Mouse (Mus musculus) gastrocnemius, postnatal 25 days (tissue): ENCODE measurements around the gene Kansl2. TPM values are rescaled to one million over a fixed set of nuclear protein-coding genes. Genes with fewer than 3 reads are reported as not detected.

Experiments used
- DNase-seq: peaks from one replicate; pipeline ENCODE4 v3.0.0; 2022
- microRNA-seq, 2 experiments: library from miRNA; unstranded; fragments of <30 nt; microRNA quantifications; one replicate each; pipeline ENCODE4 v1.2.0; 2021; ENCODE audit warnings: borderline replicate concordance in 2 of 2
- total RNA-seq, 2 experiments: library from RNA; stranded (reverse); gene quantifications; 1 replicate in 1 of 2; 2 replicates in 1 of 2; pipeline ENCODE4 v1.2.3; 2021

Gene Kansl2
- total RNA-seq, 2 experiments from 2014 or later = 55.8 to 57.9 TPM

DNA sequence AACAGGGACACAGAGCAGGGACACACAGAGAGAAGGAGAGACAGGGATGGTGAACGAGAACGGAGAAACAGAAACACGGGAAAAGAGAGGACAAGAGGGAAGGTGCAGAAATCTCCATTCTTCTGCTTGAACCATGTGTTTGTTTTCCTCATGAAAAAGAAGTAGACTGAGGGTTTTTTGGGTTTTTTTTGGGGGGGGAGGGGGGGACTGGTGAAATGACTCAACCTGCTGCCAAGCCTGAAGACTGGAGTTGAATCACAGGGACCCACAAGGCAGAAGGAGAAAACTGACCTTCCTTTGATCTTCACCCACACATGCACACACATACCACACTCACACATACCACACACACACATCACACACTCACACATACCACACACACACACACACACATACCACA, 30.7 kb downstream of the Kansl2 start:
- no peak for DNase-seq

DNA sequence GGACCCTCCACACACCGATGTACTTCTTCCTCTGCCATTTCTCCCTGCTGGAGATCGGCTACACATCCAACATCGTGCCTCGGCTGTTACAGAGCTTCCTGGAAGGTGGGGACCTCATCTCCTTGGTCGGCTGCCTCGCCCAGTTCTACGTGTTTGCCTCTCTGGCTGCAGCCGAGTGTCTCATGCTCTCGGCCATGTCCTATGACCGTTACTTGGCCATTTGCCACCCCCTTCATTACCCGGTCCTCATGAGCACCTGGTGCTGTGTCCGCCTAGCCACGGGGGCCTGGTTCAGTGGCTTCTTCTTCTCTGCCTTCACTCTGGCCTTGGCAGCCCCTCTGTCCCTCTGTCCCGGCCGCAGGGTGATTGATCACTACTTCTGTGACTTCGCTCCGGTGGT, 36.4 kb downstream of the Kansl2 start:
- DNase-seq = no peak

DNA sequence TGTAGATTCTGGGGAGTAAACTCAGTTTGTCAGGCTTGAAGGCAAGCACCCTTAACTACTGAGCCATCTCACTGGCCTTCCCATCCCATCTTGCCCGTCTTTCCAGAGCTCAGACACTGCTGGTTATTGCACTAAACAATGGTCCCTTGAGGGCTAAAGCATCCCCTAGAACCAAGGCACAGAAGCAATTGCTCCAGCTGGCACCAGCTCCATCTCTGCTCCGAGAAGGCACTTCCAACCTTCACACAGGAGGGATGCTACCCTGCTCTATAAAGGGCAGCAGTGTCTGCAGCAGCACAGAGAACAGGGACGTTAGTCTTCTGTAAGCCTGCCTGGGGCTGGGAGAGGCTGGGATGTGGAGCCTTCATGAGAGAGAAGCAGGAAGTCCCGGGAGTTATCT, 42.0 kb downstream of the Kansl2 start, which contains the start of gene Olfr279:
Gene Olfr279, plus strand, starts transcription at position 301 of the 400 bp plus-strand sequence.
- DNase-seq = no peak

DNA sequence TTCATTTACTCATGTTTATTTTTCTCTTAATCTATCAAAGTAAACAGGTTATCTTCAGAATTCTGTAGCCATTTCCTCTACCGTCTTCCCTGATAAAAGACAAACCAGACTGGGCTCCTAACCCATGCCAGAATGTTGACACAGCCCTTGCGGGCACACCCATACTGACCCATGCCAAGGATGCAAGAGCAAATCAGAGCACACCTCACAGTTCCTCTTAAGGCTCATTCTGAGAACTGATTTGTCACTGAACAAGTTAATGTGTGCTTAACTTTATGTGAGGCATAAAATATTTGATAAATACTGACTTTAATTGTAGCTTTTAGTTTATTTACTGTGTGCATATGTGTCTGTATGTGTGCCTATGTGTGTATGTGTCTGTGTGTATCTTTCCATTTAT, 42.7 kb downstream of the Kansl2 start:
- DNase-seq = no peak

DNA sequence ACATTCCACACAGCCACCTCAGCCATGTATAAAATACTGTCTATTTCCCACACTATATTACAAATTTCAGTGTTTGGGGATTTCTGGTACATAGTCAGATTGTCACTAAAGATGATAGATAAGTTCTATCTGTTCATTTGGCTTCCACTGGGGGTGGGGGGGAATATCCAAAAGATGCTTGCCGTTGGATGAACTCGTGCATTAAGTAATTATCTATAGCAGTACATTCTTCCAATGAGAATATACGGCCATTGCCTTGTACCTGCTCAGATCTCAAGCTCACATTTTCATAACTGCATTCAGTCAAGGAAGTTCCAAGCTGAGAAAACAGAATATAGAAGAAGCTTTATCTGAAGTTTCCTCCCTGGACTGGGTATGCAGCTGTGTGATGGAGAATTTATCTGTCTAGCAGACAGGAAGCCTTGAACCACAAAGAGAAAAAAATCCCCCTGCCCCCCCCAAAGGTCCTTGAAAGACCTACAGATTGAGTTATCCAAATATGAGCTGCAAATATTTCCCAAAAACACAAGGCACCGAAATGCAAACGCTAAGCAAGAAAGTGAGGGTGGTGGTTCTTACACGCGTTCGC, 47.5 kb downstream of the Kansl2 start:
- no peak for DNase-seq

DNA sequence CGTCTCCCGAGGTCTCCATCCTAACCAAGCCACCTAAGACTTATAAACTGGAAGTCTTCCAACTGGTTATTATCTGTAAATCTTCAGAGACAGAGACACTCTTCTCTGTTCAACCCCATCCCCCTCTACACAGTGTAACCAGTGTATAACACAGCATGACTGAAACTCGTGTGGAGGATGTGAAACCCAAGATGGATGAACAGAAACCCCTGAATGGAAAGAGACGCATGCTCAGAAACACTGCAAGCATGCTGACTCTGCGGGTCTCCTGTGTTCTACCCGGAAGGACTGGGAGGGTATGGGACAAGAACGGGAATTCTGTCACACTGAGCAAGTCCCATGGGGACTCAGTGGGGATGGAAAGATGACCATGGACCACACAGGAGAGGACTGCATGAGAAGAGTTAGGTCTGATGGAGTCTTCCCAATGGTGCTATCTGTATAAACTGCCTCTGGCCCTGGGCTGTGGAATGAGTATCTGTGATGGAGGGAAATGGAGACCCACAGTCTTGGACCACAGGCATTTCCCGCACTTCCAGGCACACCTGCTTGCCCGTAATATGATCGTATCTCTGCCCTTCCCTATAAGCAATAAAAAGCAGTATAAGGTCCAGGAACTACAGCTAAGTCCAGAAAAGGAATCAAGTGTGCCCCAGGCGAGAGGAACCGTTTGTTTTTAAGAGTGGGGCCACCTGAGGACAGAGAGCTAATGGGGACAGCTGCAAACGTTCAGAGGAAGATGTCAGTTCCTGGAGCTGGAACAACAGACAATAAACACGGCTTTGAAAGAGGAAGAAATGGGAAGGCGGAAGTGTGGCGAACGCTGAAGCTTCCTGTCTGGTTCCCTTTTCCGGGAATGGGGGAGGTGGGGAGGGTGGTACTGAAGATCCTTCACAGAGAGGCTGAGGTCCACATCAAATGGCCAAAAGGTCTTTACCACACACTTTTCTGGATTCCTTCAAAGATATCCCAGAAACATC, 49.9 kb downstream of the Kansl2 start:
- peak; percentile 62 for DNase-seq

DNA sequence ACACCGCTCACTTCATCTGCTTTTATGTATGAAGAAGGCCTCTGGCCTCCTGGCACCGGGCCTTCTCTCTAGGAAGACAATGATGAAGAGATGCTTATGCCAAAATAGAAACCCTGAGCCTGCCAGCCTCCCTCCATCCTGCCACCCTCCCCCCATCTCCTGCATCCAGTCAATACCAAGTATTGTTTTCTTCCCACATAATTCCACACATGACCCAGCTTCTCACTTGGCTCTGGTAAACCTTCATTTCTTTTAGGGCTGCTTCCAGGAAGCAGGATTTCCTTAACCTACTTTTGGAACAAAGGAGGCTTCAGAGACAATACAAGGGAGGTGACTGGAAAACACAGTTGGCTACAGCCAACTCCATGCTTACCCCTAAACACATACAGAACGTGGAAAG, 51.4 kb downstream of the Kansl2 start, which contains the start of gene Lalba:
Gene Lalba, minus strand, starts transcription at position 21 of the 400 bp plus-strand sequence.
- no peak for DNase-seq

DNA sequence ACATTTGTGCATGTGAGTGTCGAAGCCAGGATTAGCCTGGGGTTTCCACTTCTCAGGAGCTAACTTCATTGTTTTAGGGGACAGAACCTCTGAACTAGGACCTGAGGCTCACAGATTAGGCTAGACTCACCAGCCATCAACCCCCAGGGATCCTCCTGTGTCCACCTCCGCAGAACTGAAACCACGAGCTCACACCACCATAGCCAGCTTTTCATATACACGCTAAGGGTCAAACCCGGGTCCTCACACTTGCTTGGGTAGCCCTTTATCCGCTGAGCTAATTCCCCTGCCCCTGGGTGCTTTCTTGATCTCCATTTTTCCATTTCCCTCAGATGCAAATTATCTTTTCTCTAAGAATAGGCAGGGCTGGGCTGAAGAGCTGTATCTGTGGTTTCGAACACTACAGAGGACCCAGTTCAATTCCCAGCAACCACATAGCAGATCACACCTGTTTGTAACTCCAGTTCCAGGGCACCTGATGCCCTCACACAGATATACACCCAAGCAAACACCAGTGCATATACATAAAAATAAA, 54.4 kb downstream of the Kansl2 start:
- no peak for DNase-seq

DNA sequence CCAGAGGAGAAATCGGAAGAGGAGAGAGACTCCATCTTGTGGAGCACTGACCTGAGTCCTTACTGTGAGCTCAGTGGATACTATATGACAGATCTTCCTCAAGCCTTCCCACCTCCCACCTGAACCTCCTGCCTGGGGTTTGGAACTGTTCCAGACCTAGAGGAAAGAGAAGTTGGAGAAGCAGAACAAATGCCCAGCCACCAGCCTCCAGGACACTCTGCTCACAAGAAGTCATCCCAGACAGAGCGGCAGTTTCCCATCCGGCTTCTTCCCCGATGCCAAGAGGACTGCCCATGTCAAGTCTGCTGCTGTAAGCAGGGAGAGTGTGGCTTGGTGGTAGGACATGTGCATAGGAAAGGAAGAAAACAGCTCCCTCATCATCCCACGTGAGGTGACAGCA, 57.8 kb downstream of the Kansl2 start:
- DNase-seq = no peak

DNA sequence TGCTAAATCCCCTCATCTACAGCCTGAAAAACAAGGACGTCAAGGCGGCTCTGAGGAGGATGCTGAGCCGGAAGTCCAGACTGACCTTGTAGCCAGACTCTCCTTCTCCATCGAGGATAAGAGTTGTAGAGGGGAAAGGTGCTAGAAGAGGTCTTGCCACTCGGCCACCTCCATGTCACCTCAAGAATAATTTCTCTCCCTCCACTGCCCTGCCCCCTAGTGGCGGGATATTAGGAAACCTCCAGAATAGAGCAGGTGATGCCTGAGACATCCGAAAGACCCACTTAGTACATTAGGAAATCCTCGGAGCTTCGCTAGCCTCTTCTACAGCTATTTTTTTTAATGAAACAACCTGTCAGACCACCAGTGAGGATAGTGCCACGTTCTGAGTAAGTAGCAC, 58.7 kb downstream of the Kansl2 start:
- DNase-seq = peak; percentile 14

DNA sequence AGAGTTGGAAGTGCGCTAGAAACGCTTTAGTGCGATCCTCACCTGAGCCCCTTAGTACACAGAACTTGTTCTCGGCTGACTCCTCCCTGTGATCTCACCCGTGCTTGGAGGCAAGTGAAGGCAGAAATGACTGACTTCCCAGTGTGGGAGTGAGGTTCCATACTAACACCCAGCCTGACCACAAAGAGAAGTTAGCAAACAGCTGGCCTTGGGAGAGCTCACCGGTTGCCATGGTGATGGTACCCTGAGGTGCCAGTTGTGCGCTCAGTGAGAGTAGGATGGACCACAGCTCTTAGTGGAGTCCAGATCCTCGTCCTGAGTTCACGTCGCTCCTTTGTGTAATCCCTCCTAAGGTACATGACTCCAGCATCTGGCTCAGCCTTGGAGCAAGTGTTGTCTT, 59.1 kb downstream of the Kansl2 start:
- DNase-seq = no peak

DNA sequence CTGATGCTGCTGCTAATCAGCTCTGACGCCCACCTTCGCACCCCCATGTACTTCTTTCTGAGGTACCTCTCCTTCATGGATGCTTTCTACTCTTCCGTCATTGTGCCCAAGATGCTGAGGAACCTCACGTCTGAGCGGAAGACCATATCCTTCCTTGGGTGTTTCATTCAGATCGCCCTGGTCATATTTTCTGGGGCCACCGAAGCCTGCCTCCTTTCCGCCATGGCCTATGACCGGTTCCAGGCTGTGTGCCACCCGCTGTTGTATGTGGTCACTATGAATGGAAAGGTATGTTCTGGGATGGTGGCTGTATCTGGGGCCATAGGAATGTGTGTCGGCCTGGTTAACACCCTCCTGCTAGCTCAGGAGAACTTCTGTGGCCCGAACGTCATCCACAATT, 62.5 kb downstream of the Kansl2 start:
- DNase-seq = no peak

DNA sequence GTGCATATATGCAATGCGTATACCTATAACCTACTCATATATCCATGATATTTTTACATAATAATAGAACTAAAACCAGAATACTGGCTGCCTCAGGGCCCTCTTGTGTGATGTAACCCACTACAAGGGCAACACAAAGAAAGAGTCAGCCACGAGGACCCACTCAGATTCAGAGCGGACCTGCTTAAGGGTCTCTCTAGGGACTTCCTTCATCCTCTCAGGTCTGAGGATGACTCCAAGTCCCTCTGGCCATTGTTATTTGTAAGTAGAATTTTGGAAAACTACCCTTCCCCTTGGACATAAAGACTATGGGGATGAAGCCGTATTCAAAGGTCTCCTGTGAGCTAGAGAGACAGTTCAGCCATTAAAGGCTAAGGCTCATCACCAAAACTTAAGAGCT, 64.5 kb downstream of the Kansl2 start, which contains the start of gene OR5BS1P:
Gene OR5BS1P, plus strand, starts transcription at position 301 of the 400 bp plus-strand sequence.
- DNase-seq = no peak

Small RNAs within 50 kb of the gene (microRNA-seq; reads per million reads assigned to microRNA genes)
- gene Mir1291 = 4.8 to 7.4 reads per million in 2 experiments

Other genes with a start within 250 kb of the Kansl2 start
- 10 to 100 TPM; 11.0 to 11.9 TPM for gene Zfp641, start 238.1 kb downstream of the Kansl2 start, total RNA-seq
- gene Olfr285, start 216.9 kb downstream of the Kansl2 start, total RNA-seq = not detected
- not detected for gene Olfr284, start 193.3 kb downstream of the Kansl2 start, total RNA-seq
- not detected for gene Olfr283, start 153.3 kb downstream of the Kansl2 start, total RNA-seq
- not detected for gene Olfr282, start 103.0 kb downstream of the Kansl2 start, total RNA-seq
- gene Olfr281, start 81.7 kb downstream of the Kansl2 start, total RNA-seq = not detected
- gene OR5BS1P, start 64.4 kb downstream of the Kansl2 start, total RNA-seq = not detected
- gene Lalba, start 51.5 kb downstream of the Kansl2 start, total RNA-seq = not detected
- not detected for gene Olfr279, start 41.9 kb downstream of the Kansl2 start, total RNA-seq
- gene Ccnt1, start 36.7 kb upstream of the Kansl2 start, total RNA-seq = 10 to 100 TPM; 17.3 to 21.1 TPM
- under 1 TPM in 1 of 2 experiments, not detected in 1; 0.74 TPM for gene 4930415O20Rik, start 36.7 kb upstream of the Kansl2 start, total RNA-seq
- gene Adcy6, start 75.8 kb upstream of the Kansl2 start, total RNA-seq = 10 to 100 TPM; 19.0 to 32.3 TPM
- gene Cacnb3, start 96.6 kb upstream of the Kansl2 start, total RNA-seq = 1 to 10 TPM; 3.4 to 4.1 TPM
- 10 to 100 TPM; 53.1 to 56.8 TPM for gene Ddx23, start 128.6 kb upstream of the Kansl2 start, total RNA-seq
- 1 to 10 TPM in 1 of 2 experiments, under 1 TPM in 1; 0.40 to 1.0 TPM for gene Rnd1, start 143.2 kb upstream of the Kansl2 start, total RNA-seq
- gene Ccdc65, start 173.9 kb upstream of the Kansl2 start, total RNA-seq = not detected
- gene Fkbp11, start 193.9 kb upstream of the Kansl2 start, total RNA-seq = 1 to 10 TPM; 2.7 to 3.5 TPM
- 10 to 100 TPM in 1 of 2 experiments, 1 to 10 TPM in 1; 8.3 to 10.4 TPM for gene Arf3, start 228.9 kb upstream of the Kansl2 start, total RNA-seq
- 1 to 10 TPM in 1 of 2 experiments, under 1 TPM in 1; 0.79 to 1.7 TPM for gene Wnt10b, start 243.9 kb upstream of the Kansl2 start, total RNA-seq